Mouse (Mus musculus) midbrain, embryonic 13.5 days (tissue): ENCODE results near the gene Tmco3. TPM values are rescaled to one million over a fixed set of nuclear protein-coding genes. Genes with fewer than 3 reads are reported as not detected.

Experiments used
- ATAC-seq: fragments of 200-750 bp; cut with Nextera tagmentation; 2 replicates; pipeline ENCODE4 v1.8.0; 2017; ENCODE audit warnings: mild to moderate bottlenecking, moderate TSS enrichment, moderate library complexity
- H3K27ac ChIP-seq: fragments of 300-500 bp; sonication (generic); 2 replicates; pipeline ENCODE4 v1.5.1; 2015; ENCODE audit warnings: inconsistent platforms, mild to moderate bottlenecking, moderate library complexity
- H3K27me3 ChIP-seq: fragments of 300-500 bp; sonication (generic); 2 replicates; pipeline ENCODE4 v1.6.1; 2015; ENCODE audit warnings: mild to moderate bottlenecking, inconsistent platforms
- H3K36me3 ChIP-seq: fragments of 300-500 bp; sonication (generic); 2 replicates; pipeline ENCODE4 v1.6.1; 2015; ENCODE audit warnings: mild to moderate bottlenecking, inconsistent platforms
- H3K4me1 ChIP-seq: fragments of 300-500 bp; sonication (generic); replicated peaks from 2 replicates; pipeline ENCODE4 v1.6.1; 2015; ENCODE audit warnings: inconsistent platforms
- H3K4me2 ChIP-seq: fragments of 300-500 bp; sonication (generic); replicated peaks from 2 replicates; pipeline ENCODE4 v1.6.1; 2015; ENCODE audit warnings: moderate library complexity, mild to moderate bottlenecking, inconsistent platforms
- H3K4me3 ChIP-seq: fragments of 300-500 bp; sonication (generic); replicated peaks from 2 replicates; pipeline ENCODE4 v1.5.1; 2015; ENCODE audit warnings: mild to moderate bottlenecking, inconsistent platforms
- H3K9ac ChIP-seq: fragments of 300-500 bp; sonication (generic); replicated peaks from 2 replicates; pipeline ENCODE4 v1.6.1; 2015; ENCODE audit warnings: mild to moderate bottlenecking, inconsistent platforms
- H3K9me3 ChIP-seq: fragments of 300-500 bp; sonication (generic); 2 replicates; pipeline ENCODE4 v1.6.1; 2016; ENCODE audit warnings: mild to moderate bottlenecking, inconsistent platforms
- WGBS: fragments of 180-500 bp; shearing (Covaris S2); methylation state at CpG from one replicate; pipeline ENCODE4 v1.1.7; 2015; 5-methylcytosine and 5-hydroxymethylcytosine counted together
- polyA plus RNA-seq: library from polyadenylated mRNA; unstranded; fragments of >200 nt; fragmentation: Nextera tagmentation; extraction: Ambion mirVana; gene quantifications from 2 replicates; pipeline ENCODE4 v1.2.1, GENCODE M21; 2015

Tmco3 gene
- polyA plus RNA-seq, 1 experiment from 2014 or later = 46.9 TPM

DNA sequence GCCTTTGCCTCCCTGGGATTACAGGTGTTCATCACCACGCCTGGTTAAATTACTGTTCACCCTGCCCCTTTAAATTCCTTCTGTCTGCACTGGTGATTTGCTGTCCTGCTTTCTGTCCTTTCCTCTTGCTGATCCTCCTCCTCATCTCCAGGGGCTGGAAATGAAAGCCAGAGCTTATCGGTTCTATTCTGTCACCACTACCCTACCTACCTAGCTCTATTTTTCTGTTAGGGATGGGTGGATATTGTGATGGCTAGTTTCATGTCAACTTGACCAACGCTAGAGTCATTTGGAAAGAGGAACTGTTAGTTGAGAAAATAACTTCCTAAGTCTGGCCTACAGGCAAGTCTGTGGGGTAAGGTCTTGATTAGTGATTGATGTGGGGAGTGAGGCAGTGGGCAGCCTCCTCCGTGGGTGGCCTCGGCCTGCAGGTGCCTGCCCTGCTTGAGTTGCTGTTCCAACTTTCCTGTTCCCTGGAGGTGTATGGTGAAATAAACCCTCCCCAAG is 11.0 kb upstream of the Tmco3 start:
- no peak overlapping the region for H3K27ac ChIP-seq
- H3K36me3 ChIP-seq = peaks cover 45% of the 10 kb centered on the region
- no peak overlapping the region for H3K4me3 ChIP-seq
- H3K9ac ChIP-seq = no peak overlapping the region
- no peak for ATAC-seq
- H3K9me3 ChIP-seq = no peaks in the 10 kb centered on the region
- H3K4me2 ChIP-seq = no peak overlapping the region
- no peaks in the 10 kb centered on the region for H3K4me1 ChIP-seq
- WGBS = 90% methylated on average over 5 of the region's 5 CpGs
- no peaks in the 10 kb centered on the region for H3K27me3 ChIP-seq

DNA sequence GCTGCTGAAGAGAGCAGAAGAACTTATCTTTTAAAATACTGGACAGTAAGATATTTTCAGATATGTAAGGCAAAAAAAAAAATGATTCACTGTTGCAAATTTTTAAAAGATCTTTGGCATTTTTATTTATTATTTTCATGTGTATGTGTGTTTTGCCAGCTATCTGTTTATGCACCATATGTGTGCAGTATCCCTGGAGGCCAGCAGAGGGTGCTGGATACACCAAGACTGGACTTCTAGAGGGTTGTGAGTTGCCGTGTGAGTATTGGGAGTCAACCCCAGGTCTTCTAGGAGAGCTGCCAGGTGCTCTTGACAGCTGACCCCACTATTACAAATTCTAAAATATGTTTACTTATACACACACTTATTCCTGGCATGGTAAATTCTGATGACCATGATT is 4.8 kb upstream of the Tmco3 start:
- Histone ChIP-seq H3K4me2 (no peak overlapping the region), H3K27me3 (no peaks in the 10 kb centered on the region), H3K9me3 (no peaks in the 10 kb centered on the region), H3K36me3 (peaks cover 11% of the 10 kb centered on the region), H3K9ac (no peak overlapping the region), H3K4me1 (peaks cover 10% of the 10 kb centered on the region), H3K4me3 (no peak overlapping the region), H3K27ac (no peak overlapping the region)
- no peak for ATAC-seq
- WGBS = 85% methylated on average over 1 of the region's 1 CpGs

DNA sequence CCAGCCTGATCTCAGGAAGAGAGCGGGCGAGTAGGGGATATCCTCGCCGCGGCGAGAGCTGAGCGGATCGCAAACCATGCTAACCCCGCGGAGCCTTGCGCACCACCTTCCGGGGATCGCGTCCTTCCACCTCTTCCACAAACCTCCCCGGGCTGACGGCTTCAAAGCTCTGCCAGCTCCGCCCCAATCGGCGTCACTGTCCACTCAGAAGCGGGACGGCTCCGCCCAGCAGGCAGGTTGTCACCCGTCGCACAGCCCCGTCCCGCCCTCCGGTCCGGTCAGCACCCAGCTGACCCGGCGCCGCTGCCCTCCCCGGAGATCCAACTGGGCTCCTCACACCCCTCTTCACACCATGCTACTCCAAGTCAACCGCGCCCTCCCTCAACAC is 692 bp upstream of the Tmco3 start:
- Histone ChIP-seq H3K9me3 (no peaks in the 10 kb centered on the region), H3K9ac (peak overlapping the region; percentile 82), H3K4me2 (peak overlapping the region; percentile 97), H3K36me3 (peaks cover 11% of the 10 kb centered on the region), H3K27ac (peak overlapping the region; percentile 88), H3K4me3 (peak overlapping the region; percentile 85), H3K4me1 (peaks cover 25% of the 10 kb centered on the region), H3K27me3 (no peaks in the 10 kb centered on the region)
- under 1% methylated on average over 31 of the region's 34 CpGs for WGBS
- ATAC-seq = no peak

DNA sequence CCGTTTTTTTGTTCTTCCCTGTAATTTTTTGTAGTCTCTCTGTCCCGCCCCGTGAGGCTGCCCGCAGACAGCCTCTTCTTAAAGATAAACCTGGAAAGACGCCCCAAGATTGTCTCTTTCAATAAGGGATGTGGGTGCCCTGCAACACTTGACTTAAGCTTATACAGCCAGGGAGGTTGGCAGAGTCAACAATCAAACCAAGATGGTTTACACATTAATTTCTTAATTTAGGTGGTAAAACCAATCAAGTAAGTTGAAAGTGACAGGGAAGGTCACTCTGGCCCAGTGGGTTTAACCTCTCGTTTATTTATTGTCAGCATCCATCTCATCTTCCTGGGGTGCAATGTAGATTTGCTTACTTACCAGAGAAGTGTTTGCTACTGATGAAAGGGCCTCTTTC is 656 bp downstream of the Tmco3 start:
- peaks cover 23% of the 10 kb centered on the region for H3K36me3 ChIP-seq
- peak overlapping the region; percentile 97 for H3K4me2 ChIP-seq
- no peak for ATAC-seq
- H3K4me3 ChIP-seq = peak overlapping the region; percentile 85
- no peak overlapping the region for H3K27ac ChIP-seq
- H3K9ac ChIP-seq = peak overlapping the region; percentile 82
- 3% methylated on average over 6 of the region's 6 CpGs for WGBS
- H3K4me1 ChIP-seq = peaks cover 25% of the 10 kb centered on the region
- H3K9me3 ChIP-seq = no peaks in the 10 kb centered on the region
- no peaks in the 10 kb centered on the region for H3K27me3 ChIP-seq

DNA sequence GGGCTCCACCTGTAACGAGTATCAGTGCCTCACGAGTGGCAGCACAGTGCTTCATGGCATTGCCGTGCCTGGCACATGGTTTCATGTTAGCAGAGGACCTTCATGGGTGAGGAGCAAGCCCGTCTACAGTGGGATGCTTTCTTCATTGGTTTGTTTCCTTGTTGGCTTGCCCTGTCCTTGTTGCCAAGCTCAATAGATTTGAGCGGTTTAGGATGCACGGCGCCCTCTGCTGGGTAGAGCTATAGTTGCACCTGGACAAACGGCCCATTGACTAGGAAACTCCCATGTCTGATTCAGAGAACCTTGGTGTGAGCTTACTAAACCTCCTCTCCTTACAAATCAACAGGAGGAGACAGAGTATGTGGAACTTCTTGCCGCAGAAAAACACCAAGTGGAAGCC is 4.4 kb downstream of the Tmco3 start:
- Histone ChIP-seq H3K9ac (no peak overlapping the region), H3K36me3 (peaks cover 59% of the 10 kb centered on the region), H3K4me1 (peaks cover 15% of the 10 kb centered on the region), H3K27me3 (no peaks in the 10 kb centered on the region), H3K9me3 (no peaks in the 10 kb centered on the region), H3K27ac (no peak overlapping the region), H3K4me3 (no peak overlapping the region), H3K4me2 (no peak overlapping the region)
- no peak for ATAC-seq
- 29% methylated on average over 9 of the region's 9 CpGs for WGBS

DNA sequence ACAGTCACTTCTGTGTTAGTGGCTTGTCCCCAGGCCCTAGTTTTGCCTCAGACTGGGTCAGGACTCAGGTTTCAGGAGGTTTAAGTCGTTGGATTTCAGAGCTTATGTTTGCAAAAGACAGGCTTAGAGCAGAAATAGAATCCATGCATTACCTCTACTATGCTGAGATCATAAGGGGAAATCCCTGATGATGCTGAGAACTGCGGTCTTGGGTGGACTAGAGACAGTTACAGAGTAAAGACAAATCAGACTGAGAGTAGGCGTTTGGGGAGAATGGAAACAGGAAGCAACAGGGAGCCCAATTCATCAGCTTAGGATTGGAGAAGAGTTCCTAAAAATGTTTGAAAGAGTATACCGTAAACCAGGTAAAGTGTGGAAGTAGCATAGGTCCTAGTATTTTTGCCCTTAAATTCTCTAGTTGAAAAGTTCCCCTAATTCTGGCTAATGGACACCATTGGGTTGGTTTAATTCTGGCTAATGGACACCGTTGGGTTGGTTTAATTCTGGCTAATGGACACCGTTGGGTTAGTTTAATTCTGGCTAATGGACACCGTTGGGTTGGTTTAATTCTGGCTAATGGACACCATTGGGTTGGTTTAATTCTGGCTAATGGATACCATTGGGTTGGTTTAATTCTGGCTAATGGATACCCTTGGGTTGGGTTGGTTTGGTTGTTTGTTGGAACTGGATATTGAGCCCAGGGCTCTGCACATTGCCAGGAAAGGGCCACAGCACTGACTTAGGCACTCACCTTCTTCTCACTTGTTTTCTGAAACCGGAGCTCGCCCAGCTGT is 5.9 kb downstream of the Tmco3 start:
- no peak for ATAC-seq
- Histone ChIP-seq H3K4me2 (no peak overlapping the region), H3K4me1 (peaks cover 11% of the 10 kb centered on the region), H3K27ac (no peak overlapping the region), H3K9me3 (no peaks in the 10 kb centered on the region), H3K4me3 (no peak overlapping the region), H3K36me3 (peaks cover 70% of the 10 kb centered on the region), H3K27me3 (no peaks in the 10 kb centered on the region), H3K9ac (no peak overlapping the region)
- 93% methylated on average over 9 of the region's 9 CpGs for WGBS

DNA sequence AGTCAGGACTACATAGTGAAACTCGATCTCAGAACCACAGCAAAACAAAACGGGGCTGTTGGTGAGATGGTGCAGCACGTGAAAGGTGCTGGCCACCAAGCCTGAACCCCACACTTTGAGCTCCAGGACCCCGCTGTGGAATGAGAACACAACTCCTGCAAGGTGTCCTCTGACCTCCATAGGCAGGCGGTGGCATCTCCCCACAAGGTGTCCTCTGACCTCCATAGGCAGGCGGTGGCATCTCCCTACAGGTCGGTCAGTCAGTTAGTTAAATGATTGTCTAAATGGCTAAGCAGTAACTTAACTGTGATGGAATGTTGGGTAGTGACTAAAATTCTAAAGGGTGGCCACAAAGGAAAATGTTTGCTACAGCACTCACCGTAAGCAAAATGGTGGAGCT is 11.6 kb downstream of the Tmco3 start:
- Histone ChIP-seq H3K36me3 (peaks cover 92% of the 10 kb centered on the region), H3K4me3 (no peak overlapping the region)

DNA sequence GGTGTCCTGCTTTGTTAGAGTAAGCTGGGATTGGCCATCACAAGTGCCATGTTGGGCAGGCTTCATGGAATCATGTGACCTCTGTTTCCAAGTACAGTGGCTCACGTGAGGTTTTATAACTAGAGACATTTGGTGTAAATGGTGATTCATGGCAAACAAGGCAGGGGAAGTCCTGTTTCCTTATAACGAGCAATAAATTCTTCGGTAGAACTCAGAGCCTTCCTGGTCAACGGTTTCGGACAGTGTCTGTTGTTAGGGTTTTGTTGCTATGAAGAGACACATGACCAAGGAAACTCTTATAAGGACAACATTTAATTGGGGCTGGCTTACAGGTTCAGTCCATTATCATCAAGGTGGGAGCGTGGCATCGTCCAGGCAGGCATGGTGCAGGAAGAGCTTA is 13.0 kb downstream of the Tmco3 start:
- Histone ChIP-seq H3K4me3 (no peak overlapping the region), H3K4me1 (no peaks in the 10 kb centered on the region), H3K27ac (no peak overlapping the region), H3K9ac (no peak overlapping the region), H3K9me3 (no peaks in the 10 kb centered on the region), H3K36me3 (peaks cover 92% of the 10 kb centered on the region), H3K27me3 (no peaks in the 10 kb centered on the region), H3K4me2 (no peak overlapping the region)
- whole genome bisulfite sequencing = 98% methylated on average over 7 of the region's 7 CpGs
- no peak for ATAC-seq

More for the DNA sequence above, 11.6 kb downstream of the Tmco3 start:
- WGBS = 98% methylated on average over 8 of the region's 8 CpGs
- Histone ChIP-seq H3K27ac (no peak overlapping the region), H3K4me2 (no peak overlapping the region), H3K9me3 (no peaks in the 10 kb centered on the region), H3K9ac (no peak overlapping the region), H3K27me3 (no peaks in the 10 kb centered on the region), H3K4me1 (no peaks in the 10 kb centered on the region)
- no peak for ATAC-seq

DNA sequence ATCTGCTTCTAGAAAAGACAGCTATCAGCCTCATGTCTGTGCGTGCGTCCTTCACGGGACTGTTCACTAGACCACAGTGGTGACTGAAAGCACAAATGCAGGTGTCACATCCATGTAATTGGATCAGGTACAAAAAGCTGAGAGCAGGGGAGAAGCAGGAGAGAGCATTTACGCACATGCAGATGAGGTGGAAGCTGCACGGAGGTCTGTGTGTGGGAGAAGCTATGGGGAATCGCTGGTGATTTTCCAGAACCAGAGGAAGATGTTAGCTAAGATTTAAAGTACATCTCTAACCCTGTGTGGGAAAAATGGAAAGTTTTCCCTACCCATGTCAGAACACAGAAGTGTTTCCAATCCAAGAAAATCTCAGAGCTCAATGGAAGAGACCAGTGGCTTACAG is 17.5 kb downstream of the Tmco3 start:
- peaks cover 85% of the 10 kb centered on the region for H3K36me3 ChIP-seq

DNA sequence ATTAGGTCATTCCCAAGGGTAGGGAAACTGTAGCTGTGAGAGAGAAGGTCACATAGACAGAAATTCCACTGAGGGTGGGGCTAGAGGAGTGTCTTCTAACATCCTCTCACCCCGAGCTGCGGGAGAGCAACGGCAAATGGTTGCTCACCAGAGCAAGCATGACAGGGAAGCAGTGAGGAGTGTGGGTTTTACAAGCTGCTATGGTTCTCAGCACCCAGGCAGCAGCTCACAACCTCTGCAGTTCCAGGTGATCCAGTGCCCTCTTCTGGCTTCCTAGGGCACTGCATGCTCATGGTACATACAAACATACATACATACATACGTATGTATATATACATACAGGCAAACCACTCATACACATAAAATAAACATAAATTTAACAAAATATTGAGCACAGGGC is 17.9 kb downstream of the Tmco3 start:
- WGBS = 98% methylated on average over 4 of the region's 4 CpGs
- Histone ChIP-seq H3K4me1 (no peaks in the 10 kb centered on the region), H3K4me3 (no peak overlapping the region), H3K27me3 (no peaks in the 10 kb centered on the region), H3K27ac (no peak overlapping the region), H3K9ac (no peak overlapping the region), H3K4me2 (no peak overlapping the region), H3K36me3 (peaks cover 85% of the 10 kb centered on the region), H3K9me3 (no peaks in the 10 kb centered on the region)
- no peak for ATAC-seq

More for the DNA sequence above, 17.5 kb downstream of the Tmco3 start:
- H3K4me2 ChIP-seq = no peak overlapping the region
- no peak overlapping the region for H3K4me3 ChIP-seq
- no peaks in the 10 kb centered on the region for H3K27me3 ChIP-seq
- no peak overlapping the region for H3K9ac ChIP-seq
- no peaks in the 10 kb centered on the region for H3K4me1 ChIP-seq
- WGBS = 92% methylated on average over 6 of the region's 6 CpGs
- no peak for ATAC-seq
- no peaks in the 10 kb centered on the region for H3K9me3 ChIP-seq
- H3K27ac ChIP-seq = no peak overlapping the region

DNA sequence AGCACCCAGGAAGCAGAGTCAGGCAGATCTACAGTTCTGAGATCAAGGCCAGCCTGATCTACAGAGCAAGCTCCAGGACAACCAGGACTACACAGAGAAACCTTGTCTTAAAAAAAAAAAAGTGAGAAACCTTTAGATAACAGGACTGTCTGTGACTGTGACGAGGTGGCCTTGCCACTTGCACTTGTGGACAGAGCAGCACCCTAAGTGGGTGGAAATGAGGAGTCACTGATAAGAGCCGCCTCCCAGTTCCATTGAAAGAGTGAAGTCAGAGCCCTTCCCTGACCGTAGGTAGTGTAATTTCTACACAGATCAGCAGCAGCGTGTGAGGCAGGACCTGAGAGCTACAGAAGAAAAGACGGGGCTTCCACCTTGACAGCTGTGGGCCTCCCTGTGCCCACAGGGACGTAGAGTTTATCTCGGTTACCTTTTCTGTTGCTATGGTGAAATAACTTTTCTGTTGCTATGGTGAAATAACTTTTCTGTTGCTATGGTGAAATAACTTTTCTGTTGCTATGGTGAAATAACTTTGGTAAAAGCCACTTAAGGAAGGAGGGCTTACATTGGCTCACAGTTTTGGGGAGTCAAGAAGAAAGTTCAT is 18.4 kb downstream of the Tmco3 start:
- no peaks in the 10 kb centered on the region for H3K9me3 ChIP-seq
- H3K4me1 ChIP-seq = no peaks in the 10 kb centered on the region
- WGBS = 83% methylated on average over 7 of the region's 7 CpGs
- H3K4me3 ChIP-seq = no peak overlapping the region
- ATAC-seq = no peak
- no peak overlapping the region for H3K9ac ChIP-seq
- no peak overlapping the region for H3K27ac ChIP-seq
- no peaks in the 10 kb centered on the region for H3K27me3 ChIP-seq
- H3K4me2 ChIP-seq = no peak overlapping the region
- H3K36me3 ChIP-seq = peaks cover 85% of the 10 kb centered on the region

DNA sequence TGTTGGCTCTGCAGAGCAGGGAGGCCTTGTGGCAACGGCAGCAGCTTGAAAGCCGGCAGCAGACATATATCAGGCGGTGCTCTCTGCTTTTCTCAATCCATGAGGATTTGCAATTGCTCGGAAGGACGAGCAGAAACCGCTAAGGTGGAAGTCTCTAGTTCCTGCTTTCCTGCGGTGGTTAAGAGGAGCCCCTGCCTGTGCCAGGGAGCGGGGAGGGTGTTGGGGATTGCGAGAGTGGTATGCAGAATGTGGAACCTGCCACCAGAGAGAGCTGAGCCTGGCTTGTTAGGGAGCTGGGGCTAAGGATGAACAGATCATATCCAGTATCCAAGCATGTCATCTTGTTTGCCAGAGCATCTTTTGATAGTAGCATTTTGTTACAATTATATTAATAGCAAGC is 18.9 kb downstream of the Tmco3 start:
- Histone ChIP-seq H3K9ac (no peak overlapping the region), H3K4me1 (no peaks in the 10 kb centered on the region), H3K27me3 (no peaks in the 10 kb centered on the region), H3K4me3 (no peak overlapping the region), H3K27ac (no peak overlapping the region), H3K36me3 (peaks cover 83% of the 10 kb centered on the region), H3K4me2 (no peak overlapping the region), H3K9me3 (no peaks in the 10 kb centered on the region)
- no peak for ATAC-seq
- 85% methylated on average over 9 of the region's 9 CpGs for WGBS
